Mouse (Mus musculus) cerebellum, adult 18-20 months (tissue): ENCODE results near the gene Rabep2.
A peak's percentile ranks its signal among the peaks of the same experiment; 100 is the strongest.
"Not testable (repeated sequence)": the region's sequence is repeated elsewhere in the genome, so short reads cannot be mapped to it uniquely, and the experiment has no call there.

Experiments used
- DNase-seq, 2 experiments: peaks; one replicate each; pipeline ENCODE4 v3.0.0; 2021

The Rabep2 gene

DNA sequence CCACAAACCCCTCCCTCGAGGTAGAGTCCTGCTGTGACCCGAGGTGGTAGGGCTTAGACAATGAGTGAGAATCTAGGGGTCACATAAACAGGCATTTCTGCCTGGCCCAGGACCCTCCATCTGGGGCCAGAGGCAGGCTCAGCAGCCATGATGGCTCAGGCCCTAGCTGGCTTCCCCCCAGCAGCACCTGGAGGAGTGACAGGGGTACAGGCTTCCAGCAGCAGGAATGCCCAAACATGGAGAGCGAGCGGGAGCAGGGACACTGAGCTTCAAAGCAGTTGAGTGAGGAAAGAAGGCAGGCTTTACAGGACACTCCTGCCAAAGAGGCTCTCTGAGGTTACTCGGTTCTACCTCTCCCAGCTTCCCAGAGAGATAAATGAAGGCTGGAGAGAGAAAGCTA, 36.3 kb downstream of the Rabep2 start:
- DNase-seq = no peak

DNA sequence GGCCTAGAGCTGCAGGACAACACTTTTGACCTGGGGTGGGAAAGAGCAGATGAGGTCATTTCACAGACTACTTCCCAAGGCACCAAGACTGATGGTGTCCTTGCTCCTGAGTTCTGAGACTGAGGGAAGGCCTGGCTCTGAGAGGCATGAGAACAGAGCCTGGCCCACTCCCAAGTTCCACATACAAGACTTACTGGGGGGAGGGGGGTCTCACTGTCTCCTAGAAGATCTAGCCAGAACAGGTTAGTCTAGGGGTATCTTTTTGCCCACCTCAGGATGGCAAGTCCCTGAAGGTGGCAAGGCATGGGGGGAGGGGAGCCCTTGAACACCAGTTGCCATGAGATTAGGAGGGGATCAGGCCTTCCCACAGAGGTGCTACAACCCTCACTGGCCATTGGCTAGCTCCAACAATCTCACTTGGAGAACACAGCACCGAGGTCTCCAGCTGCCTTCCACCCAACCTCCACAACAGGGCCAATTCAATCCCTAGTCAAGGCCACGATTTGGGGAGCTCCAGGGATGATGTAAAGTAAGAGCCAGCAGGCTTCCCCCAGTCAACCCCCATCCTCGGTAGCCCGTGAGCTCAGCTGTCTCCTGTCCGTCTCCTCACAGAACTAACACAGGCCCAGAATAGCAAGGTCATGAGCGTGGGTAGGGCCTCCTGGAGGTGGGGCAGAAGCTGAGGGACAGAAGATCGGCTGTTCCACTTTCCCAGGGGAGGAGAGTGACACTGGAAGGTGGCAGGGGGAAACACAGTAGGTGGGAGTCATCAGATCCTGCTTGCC, 36.9 kb downstream of the Rabep2 start:
- no peak for DNase-seq

DNA sequence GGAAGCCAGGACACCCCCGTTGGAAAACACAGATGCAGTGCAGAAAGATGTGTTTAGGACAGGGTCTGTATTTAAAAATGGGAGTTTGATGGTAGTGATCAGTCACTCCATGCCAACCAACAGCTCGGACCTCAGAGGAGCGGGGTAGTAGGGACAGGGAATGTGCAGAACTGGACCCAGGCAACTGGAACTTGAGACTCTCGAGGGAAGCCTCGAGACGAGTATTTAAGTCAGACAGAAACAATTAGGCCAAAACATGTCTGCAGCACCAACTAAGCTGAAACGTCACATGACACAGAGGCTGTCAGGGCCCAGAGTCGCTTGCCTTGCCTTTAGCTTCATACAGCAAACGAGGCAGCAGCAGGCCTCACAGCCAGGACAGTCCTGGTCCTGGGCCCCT, 37.6 kb downstream of the Rabep2 start:
- no peak for DNase-seq

DNA sequence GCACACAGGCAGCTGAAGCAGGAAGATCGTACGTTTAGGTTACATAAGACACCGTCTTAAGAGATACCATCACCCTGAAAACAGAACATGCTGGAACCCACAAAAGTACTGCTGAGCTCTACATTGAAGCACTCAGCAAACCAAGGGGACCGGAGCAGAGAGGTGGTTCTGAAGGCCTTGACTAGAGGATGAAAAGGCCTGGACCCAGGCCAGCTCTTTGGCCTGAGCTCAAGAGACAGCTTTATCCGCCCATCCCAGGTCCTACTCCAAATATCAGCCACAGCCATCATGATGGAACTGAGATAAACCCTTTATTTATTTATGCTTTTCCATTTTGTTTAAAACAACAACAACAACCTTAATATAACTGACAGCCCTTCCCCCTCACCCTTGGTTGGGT, 38.1 kb downstream of the Rabep2 start:
- no peak for DNase-seq

DNA sequence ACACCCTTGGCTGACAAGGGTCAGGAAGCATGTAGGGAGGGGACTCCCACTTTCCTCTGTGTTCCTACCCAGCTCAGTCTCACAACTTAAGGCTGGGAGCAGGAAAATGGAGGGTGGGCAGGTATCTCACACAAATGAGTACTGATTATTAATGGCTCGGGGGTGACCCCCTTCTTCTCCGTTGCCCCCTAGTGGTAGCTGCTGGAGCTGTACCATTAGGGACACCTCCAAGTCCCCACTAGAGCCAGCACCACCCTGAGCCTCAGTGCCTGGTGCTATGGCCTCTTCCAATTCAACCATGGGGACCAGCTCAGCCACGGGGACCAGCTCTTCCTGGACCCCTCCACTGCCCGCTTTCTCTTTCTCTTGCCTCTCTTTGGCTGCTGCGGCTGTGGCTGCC, 38.7 kb downstream of the Rabep2 start:
- peak; percentile 31 to 32 for DNase-seq

DNA sequence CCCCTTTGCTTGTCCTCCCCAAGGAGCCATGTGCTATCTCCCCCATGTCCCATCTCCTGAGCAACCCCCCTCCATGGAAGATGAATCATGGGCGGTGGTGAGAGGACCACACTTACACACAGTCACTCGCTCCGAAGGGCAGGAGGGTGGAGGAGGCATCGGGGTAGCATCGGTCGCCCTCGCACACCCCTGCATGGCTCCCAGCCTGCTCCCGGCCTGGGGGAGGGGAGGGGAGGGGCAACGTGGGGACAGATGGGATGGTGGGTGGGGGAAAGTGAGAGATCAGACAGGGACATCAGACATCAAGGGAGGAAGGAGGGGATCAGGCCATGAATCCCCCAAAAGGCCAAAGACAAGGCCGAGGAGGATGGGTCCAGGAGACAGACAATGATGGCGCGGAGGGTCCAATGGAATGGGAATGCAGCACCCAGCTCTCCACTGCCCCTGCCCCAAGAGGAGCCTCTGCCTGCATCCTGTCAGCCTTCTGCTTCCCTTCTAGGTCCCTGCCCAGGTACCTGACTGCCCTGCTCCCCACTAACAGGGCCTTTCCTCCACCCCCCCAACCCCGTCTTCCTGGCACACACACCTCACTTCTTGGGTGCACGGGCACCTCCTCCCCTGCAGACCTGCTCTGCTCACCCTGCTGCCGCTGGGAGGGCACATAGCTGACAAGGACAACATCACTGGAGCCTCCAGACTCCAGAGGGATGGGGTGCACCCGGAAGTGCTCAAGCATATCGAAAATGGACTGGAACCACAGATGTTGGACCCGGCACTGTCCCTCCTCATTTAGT, 39.5 kb downstream of the Rabep2 start:
- no peak for DNase-seq

DNA sequence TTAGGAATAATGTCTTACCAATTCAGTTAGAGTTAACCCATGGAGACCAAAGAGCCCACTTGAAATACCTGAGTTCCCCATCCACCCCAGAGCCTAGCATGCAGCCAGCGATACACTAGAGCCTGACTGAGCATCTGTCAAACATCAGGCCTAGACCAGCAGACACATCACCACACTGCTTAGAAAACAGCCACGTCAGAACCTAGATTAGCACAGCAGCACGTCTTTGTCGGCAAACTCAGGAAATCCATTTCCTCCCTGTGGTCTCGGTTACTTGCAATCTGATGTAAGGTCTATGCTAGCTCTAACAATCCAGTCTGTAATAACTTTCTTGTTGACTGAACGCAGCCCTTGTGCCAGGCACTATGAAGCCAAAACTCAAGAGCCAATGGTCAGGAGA, 41.5 kb downstream of the Rabep2 start:
- no peak for DNase-seq

DNA sequence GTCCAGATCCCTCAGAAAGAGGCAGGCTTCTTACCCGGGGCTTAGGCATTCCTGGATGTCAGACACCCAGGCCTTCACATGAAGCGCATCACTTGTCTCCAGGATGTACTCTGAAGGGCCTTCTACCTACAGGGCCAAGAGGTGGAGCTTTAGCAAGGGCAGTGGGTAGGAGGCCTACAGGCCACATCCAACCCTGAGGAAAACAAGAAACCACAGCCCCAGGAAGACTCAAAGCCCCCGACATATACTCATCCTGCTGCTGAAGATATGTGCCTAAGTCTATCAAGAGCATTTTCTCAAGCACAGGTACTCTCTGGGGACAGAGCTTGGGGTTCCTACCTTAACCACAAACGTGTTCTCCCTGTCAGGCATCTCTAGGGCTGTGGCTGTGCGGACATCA, 42.8 kb downstream of the Rabep2 start:
- no peak for DNase-seq

DNA sequence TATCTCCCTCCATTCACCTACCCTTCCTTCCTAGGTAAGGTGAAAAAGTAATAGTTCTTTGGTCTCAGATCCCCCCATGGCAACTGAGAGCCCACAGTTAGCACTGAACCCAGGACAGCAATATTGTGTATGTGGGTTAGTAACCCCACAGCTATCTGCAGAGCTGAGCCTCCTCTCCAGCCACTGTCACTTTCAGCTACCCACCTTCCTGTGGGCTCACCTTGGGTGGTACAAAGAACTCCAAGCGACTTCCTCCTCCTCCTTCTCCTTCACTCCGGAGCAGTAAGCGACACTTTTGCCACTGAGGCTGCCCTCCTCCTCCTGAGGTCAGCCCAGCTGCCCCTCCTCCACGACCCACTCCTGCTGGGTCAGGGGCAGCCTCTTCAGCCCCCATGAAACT, 43.3 kb downstream of the Rabep2 start:
- DNase-seq = no peak

DNA sequence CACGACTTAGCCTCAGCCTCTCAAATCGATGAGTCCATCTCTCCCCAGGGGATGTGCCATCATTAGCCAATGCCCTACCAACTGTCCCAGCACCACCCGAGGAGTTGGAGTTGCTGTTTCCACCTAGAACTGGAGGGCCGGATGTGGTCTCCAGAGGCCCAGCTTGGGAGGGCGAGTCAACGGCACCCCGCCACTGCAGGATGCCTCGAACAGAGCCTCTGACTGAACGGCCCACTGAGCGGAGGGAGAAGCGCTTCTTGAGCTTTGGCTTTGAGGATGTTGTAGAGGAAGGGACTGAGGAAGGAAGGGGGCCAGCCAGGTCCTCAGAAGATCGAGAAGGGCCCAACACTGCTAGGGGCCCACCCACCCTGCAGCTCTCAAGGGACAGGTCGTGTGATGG, 43.7 kb downstream of the Rabep2 start:
- DNase-seq = no peak

DNA sequence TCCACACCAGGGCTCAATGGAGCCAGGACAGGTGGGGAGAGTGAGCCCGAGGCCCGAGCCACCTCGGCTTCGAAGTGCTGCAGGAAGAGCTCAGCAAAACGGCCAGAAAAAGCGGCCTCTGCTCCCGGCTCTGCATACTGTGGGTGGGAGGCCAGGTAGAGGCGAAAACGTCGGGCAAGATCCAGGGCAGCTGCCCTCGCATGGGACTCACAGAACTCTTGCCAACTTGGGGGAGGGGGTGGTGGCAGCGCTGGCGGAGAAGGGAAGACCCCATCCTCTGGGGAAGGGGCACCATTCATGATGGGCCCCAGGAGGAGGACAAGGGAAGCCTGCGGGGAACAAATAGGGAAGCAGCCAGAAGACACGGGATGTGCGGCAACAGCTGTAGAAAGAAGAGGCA, 44.2 kb downstream of the Rabep2 start:
- no peak for DNase-seq

DNA sequence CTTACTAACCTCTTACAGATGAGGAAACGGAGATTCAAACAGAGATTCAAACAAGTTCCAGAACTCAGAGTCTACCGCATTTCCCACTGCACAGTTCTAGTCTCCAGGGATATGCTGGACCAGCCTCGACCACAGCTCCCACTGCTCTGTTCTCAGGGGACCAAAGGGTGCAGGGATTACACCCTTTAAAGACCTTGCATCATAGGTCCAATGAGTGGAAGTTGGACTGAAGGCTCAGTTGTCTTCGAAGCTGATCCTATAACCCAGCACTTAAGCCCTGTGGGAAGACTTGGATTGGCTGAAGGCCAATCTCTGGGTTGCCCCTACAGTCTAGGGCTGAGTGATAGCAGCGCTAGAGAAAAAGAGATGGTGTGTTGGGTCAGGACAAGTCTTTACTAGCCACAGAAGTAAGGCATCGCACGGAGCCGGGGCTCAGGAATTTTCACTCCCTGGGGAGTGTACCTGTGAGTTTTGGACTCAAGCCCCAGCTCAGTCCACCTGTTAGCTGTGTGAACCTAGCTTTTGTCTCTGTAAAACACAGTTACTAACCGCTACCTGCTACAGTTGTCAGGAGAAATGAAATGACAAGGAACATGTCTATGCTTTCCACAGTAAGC, 45.0 kb downstream of the Rabep2 start:
- no peak for DNase-seq

DNA sequence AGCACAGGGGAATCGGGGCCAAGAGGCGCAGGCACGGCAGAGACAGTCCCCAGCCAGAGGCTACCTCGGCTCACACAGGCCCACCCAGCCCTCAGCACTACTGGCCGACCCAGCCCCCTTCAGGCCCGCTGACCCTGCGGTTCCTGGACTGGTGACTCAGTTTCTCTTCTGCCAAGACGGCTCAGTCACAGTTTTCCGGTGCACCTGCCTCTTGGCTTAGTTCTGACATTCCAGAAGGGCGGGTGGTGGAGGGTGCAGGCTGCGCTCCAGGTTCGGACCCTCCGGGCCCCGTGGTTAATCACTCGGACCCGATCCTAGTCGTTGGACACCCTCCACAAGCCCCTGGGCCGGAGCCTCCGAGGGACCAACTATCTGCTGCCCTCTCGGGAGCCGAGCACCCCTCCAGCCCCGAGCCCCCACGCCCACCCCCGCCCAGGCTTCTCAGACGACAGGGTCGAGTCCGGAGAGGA, 46.0 kb downstream of the Rabep2 start:
- DNase-seq = peak in 1 of 2 experiments; percentile 23

DNA sequence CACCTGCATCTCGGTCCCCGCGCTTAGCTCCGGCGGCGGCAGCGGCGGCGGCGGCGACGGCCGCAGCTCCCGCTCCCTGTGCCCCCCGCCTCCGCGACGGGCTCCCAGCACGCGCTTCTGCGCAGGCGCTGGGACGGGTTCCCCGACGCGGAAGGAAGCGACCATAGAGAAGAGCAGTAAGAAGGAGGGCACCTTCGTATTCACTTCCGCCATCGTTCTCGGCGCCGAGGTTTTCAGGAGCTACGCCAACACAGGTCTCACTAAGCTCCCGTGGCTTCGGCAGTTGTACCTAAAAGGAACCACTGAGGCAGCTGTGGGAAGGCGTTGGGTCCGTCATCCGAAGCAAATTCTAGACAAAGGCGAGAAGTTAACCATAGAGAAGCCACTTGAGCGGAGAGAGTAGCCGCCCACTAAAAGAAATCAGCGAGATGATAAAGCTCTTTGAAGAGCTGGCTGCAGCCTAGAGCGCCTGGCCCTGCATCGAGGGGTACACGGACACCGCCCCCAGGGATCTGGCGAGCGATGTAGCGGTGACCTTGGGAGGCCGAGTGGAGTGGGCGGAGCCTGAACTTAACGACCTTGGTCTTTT, 46.5 kb downstream of the Rabep2 start, which contains the start of gene Sh2b1:
Gene Sh2b1 (minus strand): TSS at position 432 of the 589 bp plus-strand sequence.
- peak; percentile 87 to 91 for DNase-seq

DNA sequence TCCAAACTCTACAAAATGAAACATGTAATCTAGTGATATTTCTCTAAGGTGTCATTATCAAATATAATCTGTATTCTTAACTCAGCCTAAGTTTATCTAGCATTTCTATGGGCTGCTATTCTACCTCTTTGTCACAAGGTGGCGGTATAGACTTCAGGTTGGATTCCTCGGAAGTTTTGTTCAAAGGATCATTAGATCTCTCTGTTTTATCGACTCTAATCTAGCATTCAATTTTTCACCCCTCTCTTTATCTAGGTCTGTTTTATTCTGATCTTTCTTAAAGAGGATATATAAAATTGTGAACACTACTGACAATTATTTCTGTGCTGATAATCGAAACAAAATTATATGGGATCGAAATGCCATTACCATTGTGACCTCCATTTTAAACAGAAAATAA, 53.1 kb downstream of the Rabep2 start:
- no peak for DNase-seq

DNA sequence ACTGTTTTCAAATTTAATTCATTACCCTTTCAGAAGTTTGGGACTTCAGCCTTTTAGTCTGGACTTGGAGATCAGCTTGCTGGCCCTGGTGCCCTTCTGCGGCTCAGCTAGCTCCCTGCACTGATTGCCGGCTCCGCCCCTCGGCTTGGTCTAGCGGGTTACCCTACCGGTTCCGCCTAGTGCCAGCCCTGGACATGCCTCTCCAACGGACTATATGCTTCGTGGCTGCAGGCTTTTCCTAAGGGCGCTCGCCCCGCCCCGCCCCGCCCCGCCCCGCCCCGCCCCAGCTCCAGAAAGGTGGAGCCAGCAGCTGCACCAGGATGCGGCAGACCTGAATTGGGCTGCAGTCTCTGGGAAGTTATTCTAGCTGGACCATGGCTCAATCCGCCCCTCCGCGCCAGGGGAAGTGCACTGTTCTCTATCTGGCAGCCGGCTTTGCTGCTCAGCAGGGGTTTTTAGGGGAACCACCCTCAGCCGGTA, 53.9 kb downstream of the Rabep2 start:
- peak; percentile 82 to 90 for DNase-seq

DNA sequence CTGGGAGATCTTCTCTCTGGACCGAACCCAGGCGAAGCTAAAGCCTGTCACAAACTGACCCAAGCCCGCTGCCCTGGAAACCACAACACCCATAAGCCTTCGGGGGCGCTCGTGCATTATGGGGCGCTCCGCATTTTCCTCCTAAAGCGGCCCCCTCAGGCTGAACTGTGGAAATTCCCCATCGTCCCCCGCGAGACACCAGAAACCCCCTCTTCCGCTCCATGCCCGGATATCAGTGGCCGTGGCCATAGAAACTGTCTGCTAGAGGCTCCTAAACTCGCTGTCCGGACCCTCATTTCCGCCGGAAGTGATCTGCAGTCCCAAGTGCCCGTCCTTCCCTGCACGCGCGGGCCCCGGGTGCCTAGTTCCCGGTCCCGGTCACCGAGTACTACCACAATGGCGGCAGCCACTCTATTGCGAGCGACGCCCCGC, 58.5 kb downstream of the Rabep2 start, which contains the start of gene Tufm:
Gene Tufm (plus strand): TSS at position 310 of the 432 bp plus-strand sequence.
- peak; percentile 95 to 99 for DNase-seq

DNA sequence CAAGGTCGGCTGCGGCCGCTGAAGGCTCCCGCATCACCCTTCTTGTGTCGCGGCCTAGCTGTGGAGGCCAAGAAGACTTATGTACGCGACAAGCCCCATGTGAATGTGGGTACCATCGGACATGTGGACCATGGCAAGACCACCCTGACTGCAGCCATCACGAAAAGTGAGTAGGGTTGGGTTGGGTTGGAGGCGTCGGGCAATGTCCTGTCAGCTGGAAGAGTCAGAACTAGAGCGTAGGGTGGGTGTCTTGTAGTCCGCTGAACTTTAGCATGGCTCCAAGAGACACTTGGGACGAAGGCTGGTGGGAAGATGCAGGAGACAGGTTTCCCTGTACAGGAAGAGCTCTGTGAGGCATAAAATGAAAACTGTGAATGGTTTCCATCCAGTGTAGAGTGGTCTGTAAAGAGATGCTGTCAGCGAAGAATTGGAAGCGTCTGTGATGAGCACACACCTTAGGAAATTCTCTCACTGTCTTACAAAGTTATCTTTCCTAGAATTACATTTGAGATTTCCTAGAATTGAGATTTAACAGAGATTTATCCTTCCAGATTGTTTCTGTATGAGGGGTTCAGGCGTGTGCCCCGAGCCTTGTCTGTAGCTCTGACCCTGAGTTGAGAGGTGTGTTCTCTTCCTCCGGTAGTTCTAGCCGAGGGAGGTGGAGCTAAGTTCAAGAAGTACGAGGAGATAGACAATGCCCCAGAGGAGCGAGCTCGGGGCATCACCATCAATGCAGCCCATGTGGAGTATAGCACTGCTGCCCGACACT, 59.2 kb downstream of the Rabep2 start:
- DNase-seq = not testable (repeated sequence)

DNA sequence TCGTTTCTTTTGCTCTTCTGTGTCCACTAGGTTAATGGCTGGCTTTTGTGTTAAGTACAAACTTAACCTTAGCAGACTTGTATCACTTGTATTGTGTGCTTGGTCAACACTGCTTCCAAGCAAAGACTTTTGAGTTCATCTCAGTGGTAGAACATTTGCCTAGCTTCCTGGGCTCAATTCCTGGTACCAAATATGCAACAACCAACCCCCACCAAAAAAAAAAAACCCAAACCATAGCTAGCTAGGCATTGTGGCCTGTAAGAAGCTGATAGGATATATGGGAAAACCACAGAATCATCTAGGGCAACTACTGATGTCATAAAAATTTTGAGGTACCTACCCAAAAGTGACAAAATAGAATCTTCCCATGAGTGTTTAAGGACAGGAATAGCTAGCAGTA, 62.4 kb downstream of the Rabep2 start:
- DNase-seq = no peak

DNA sequence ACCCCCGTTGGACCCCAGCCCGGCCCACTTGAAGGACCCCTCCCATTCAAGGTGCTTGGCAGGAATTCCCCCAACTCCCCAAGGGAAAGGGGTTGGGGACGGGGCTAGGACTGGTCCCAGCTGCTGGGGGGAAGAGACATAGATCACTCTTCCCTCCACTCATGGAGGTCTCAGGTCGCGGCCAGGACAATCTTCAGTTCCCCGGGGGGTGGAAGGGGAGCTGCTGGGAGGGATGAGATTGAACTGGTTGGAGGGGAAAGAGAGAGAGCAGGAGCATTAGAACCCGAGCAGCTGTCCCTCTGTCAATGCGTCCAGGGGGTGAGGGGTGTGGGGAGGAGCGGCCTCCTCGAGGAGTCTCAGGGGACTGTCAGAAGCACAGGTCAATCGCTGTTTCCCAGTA, 63.4 kb downstream of the Rabep2 start:
- DNase-seq = no peak

DNA sequence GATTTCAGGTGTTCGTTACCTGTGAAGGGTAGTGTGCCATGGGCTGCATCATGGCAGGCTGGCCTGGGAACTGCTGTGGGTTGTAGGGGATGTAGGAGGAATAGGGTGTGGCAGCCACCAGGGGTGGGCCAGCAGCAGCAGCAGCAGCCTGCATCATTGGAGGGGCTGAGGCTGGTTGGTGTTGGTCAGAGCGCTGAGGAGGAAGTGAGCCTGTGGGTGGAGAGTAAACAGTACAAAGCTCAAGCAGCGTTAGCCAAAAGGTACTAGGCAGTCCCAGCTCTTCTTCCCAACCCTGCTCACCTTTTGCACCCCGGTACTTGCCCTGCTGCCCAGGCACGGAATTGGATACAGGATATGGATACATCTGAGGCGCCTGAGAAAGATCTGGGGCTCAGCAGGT, 65.6 kb downstream of the Rabep2 start:
- DNase-seq = no peak

DNA sequence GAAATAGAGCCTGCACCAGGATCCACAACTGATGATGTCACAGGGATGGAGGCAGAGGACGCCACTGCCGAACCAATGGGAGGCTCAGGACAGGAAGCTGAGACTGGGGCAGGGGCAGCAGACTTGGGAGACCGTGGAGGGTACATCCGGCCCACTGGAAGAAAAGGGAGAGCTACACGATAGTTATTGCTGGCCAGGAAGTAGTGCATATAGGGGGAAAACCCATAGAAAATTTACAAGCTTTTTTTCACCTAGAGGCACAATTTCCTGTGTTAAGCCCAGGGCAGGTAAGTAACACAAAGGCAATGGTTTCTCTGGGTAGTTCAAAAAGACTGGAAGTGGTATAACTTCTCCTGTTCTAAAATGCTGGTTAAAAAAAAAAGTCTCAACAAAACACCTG, 67.9 kb downstream of the Rabep2 start:
- DNase-seq = no peak
